Mouse (Mus musculus) hindbrain, postnatal 0 days (tissue): ENCODE data around the gene Bpifb1. TPM values are rescaled to one million over a fixed set of nuclear protein-coding genes. Genes with fewer than 3 reads are reported as not detected.
A peak's percentile ranks its signal among the peaks of the same experiment; 100 is the strongest.
"Not testable (repeated sequence)": the region's sequence is repeated elsewhere in the genome, so short reads cannot be mapped to it uniquely, and the experiment has no call there.

Experiments used
- ATAC-seq: fragments of 200-750 bp; cut with Nextera tagmentation; 2 replicates; pipeline ENCODE4 v1.8.0; 2017; ENCODE audit warnings: mild to moderate bottlenecking, moderate TSS enrichment, moderate library complexity
- DNase-seq: peaks from one replicate; pipeline ENCODE4 v3.0.0-alpha.2; 2015; ENCODE audit warnings: low spot score
- H3K27ac ChIP-seq: fragments of 300-500 bp; sonication (generic); 2 replicates; pipeline ENCODE4 v1.5.1; 2014; ENCODE audit warnings: mild to moderate bottlenecking
- H3K27me3 ChIP-seq: fragments of 300-500 bp; sonication (generic); 2 replicates; pipeline ENCODE4 v1.6.1; 2014; ENCODE audit warnings: low read length, mixed read lengths; ENCODE audit not compliant: insufficient read depth
- H3K36me3 ChIP-seq: fragments of 300-500 bp; sonication (generic); 2 replicates; pipeline ENCODE4 v1.6.1; 2014; ENCODE audit warnings: low read length, mixed read lengths; ENCODE audit not compliant: insufficient read depth
- H3K4me1 ChIP-seq: fragments of 300-500 bp; sonication (generic); 2 replicates; pipeline ENCODE4 v1.6.1; 2014; ENCODE audit warnings: antibody characterized with exemption, low read length, mixed read lengths; ENCODE audit not compliant: insufficient read depth
- H3K4me2 ChIP-seq: fragments of 300-500 bp; sonication (generic); 2 replicates; pipeline ENCODE4 v1.6.1; 2014; ENCODE audit warnings: low read depth, mild to moderate bottlenecking, low read length, moderate library complexity, mixed read lengths
- H3K4me3 ChIP-seq: fragments of 300-500 bp; sonication (generic); 2 replicates; pipeline ENCODE4 v1.5.1; 2014; ENCODE audit warnings: low read length
- H3K9ac ChIP-seq: fragments of 300-500 bp; sonication (generic); replicated peaks from 2 replicates; pipeline ENCODE4 v1.6.1; 2014; ENCODE audit warnings: mild to moderate bottlenecking, low read length, moderate library complexity, mixed read lengths
- H3K9me3 ChIP-seq: fragments of 300-500 bp; sonication (generic); 2 replicates; pipeline ENCODE4 v1.6.1; 2016; ENCODE audit warnings: low read length, mixed read lengths
- CTCF ChIP-seq: IDR thresholded peaks from 2 replicates; pipeline ENCODE4 v1.5.1; 2016; ENCODE audit warnings: antibody characterized with exemption, control low read depth, low read depth
- WGBS: fragments of 180-500 bp; shearing (Covaris S2); extraction: QIAGEN DNeasy Blood & Tissue Kit; methylation state at CpG from one replicate; pipeline ENCODE4 v1.1.7; 2014; 5-methylcytosine and 5-hydroxymethylcytosine counted together
- polyA plus RNA-seq: library from polyadenylated mRNA; unstranded; fragments of >200 nt; fragmentation: Nextera tagmentation; extraction: Ambion mirVana; gene quantifications from 2 replicates; pipeline ENCODE4 v1.2.1, GENCODE M21; 2015
- total RNA-seq: library from RNA; depleted of rRNA; stranded (reverse); fragments of >200 nt; gene quantifications from 2 replicates; pipeline ENCODE4 v1.2.3, GENCODE M21; 2014

The Bpifb1 gene
- total and polyA plus RNA-seq, 2 experiments from 2014 or later = 0.10 to 0.26 TPM

DNA sequence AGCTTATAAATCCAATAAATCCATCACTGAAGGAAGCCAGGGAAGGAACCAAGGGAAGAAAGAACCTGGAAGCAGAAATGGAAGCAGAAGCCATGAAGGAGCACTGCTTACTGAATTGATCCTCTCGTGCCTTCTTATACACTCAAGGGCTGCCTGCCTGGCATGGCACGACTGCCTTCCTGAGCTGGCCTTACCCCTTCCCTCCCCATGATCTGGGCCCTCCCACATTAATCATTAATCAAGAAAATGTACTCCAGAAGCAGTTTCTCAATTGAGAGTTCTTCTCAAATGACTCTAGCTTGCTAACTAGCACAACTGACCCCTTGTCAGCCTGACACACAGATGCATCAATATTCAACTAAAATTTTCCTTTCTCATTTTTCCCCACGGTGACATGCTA lies 21.4 kb upstream of the Bpifb1 start:
- ATAC-seq = no peak
- TF ChIP-seq CTCF = no peak
- H3K27ac ChIP-seq = no peak overlapping the region
- WGBS = 56% methylated on average over 3 of the region's 3 CpGs
- no peak overlapping the region for H3K9ac ChIP-seq
- DNase-seq = no peak
- no peak overlapping the region for H3K4me3 ChIP-seq
- no peaks in the 10 kb centered on the region for H3K36me3 ChIP-seq
- no peaks in the 10 kb centered on the region for H3K4me1 ChIP-seq
- H3K9me3 ChIP-seq = no peaks in the 10 kb centered on the region
- H3K27me3 ChIP-seq = no peaks in the 10 kb centered on the region
- H3K4me2 ChIP-seq = no peak overlapping the region

DNA sequence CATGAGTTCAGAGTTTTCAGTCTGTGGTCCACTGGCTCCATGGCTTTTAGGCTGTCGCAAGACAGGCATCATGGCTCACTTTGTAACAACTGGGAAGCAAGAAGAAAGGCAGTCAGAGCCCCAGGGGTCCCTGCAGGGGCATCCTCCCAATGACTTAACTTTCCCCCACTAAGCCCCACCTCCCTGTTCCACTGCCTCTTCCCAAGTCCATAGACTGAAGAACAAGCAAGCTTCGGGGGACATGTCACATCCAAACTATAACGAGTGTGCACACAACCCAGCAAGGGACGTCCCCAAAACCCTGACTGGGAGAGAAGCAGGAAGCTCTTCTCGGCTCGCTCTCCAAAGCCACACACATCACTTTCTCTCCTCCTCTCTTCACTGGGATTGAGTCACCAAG lies 19.0 kb upstream of the Bpifb1 start:
- DNase-seq (no peak), ATAC-seq (no peak)
- H3K27me3 ChIP-seq = no peaks in the 10 kb centered on the region
- H3K9me3 ChIP-seq = no peaks in the 10 kb centered on the region
- no peak overlapping the region for H3K9ac ChIP-seq
- no peaks in the 10 kb centered on the region for H3K36me3 ChIP-seq
- H3K4me1 ChIP-seq = no peaks in the 10 kb centered on the region
- 69% methylated on average over 6 of the region's 6 CpGs for WGBS
- H3K27ac ChIP-seq = no peak overlapping the region
- H3K4me2 ChIP-seq = no peak overlapping the region
- no peak overlapping the region for H3K4me3 ChIP-seq
- no peak for TF ChIP-seq CTCF

DNA sequence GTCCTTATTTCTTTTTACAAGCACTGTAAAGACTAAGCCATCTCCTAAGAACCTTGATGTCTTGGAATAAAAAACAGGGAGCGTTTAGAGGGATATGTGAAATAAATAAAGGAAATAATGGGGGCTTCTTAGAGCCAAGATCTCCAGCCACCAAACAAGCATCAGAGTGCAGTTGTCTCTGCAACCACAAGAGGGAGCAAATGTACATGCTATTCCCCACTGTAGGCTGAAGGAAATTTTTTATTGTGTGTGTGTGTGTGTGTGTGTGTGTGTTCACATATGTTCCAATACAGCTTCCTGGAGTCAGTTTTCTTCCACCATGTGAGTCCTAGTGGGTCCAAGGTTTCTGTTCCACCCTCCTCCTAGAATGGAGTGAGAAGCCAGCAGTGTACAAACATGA lies 17.3 kb upstream of the Bpifb1 start:
- no peaks in the 10 kb centered on the region for H3K4me1 ChIP-seq
- no peak overlapping the region for H3K27ac ChIP-seq
- no peaks in the 10 kb centered on the region for H3K9me3 ChIP-seq
- 56% methylated on average over 1 of the region's 1 CpGs for WGBS
- H3K4me3 ChIP-seq = no peak overlapping the region
- no peak overlapping the region for H3K9ac ChIP-seq
- ATAC-seq (no peak), DNase-seq (peak; percentile 77)
- no peak overlapping the region for H3K4me2 ChIP-seq
- no peaks in the 10 kb centered on the region for H3K36me3 ChIP-seq
- no peaks in the 10 kb centered on the region for H3K27me3 ChIP-seq
- peak; percentile 85 for TF ChIP-seq CTCF

DNA sequence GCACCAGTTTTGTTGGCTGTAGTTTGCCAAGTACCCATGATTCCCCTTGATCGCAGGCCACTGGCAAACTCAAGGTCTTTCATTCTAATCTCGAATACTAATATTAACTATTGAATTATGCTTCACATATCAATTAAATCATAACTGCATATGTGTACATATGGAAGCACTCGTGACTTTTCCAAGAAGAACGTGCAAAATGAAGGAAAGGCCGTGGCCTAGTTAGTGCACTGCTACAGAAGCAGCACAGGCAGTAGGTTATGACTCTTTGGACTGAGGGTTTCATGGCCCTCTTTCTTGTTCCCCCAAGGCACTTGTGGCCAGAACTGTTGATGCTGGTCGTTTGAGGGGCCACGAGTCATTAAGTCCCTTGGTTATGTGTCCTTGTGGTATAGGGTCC lies 8.7 kb upstream of the Bpifb1 start:
- H3K4me1 ChIP-seq, ATAC-seq, H3K27me3 ChIP-seq, H3K4me2 ChIP-seq, H3K9ac ChIP-seq, H3K4me3 ChIP-seq, H3K9me3 ChIP-seq, H3K27ac ChIP-seq, DNase-seq, H3K36me3 ChIP-seq: not testable (repeated sequence)
- 86% methylated on average over 7 of the region's 7 CpGs for WGBS

DNA sequence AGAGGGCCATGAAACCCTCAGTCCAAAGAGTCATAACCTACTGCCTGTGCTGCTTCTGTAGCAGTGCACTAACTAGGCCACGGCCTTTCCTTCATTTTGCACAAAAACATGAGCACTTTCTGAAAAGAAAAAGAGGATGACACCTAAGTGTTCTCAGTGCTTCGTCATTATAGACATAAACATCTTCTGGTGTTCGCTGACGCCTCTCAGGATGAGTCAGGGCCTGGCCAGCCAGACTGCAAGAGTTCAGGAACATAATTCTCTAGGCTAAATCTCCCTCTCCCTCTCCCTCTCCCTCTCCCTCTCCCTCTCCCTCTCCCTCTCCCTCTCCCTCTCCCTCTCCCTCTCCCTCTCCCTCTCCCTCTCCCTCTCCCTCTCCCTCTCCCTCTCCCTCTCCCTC lies 7.6 kb upstream of the Bpifb1 start:
- H3K9ac ChIP-seq, DNase-seq: not testable (repeated sequence)
- WGBS = 86% methylated on average over 4 of the region's 4 CpGs

DNA sequence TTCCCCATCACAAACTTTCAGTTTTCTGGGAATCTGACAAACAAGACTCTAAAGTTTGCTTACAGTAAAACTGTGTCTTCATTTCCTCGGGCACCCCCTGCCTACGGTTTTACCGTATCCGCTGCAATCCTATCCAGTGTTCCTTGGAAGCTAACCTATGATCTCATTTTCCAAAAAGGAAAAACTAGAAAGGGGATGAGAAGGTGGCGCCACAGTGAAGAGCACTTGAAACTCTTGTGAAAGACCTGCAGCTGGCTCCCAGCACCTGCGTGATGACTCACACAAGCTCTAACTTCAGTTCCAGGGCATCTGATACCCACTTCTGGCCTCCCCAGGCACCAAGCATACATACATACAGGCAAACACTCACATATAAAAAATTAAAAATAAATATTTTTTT lies 5.3 kb upstream of the Bpifb1 start:
- 87% methylated on average over 6 of the region's 6 CpGs for WGBS
- TF ChIP-seq CTCF = no peak

More for the DNA sequence above, 7.6 kb upstream of the Bpifb1 start:
- not testable (repeated sequence) for H3K9me3 ChIP-seq, H3K4me2 ChIP-seq, H3K4me1 ChIP-seq, H3K27ac ChIP-seq, H3K4me3 ChIP-seq, H3K36me3 ChIP-seq, H3K27me3 ChIP-seq, ATAC-seq

DNA sequence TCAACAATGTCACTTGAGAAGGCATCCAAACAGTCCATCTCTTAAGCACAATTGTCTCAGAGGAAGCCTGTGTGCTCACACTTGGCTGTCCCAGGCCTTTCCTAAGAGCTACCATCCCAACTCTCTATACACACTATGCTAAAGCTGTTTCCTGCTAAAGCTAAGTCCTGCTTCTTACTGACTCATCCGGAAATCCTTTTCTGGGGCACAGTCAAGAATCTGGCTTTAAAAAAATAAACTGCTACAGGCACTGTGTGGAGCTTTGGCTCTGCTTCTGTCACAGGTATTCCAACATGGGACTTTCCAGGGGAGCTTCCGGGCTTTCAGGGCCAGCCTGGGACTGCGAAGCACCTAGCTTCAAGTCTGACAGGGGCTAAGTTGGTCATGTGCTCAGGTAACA lies 4.9 kb upstream of the Bpifb1 start:
- DNase-seq (no peak), ATAC-seq (no peak)
- Histone ChIP-seq H3K4me1 (no peaks in the 10 kb centered on the region), H3K9ac (no peak overlapping the region), H3K4me2 (no peak overlapping the region), H3K27me3 (no peaks in the 10 kb centered on the region), H3K4me3 (no peak overlapping the region), H3K36me3 (no peaks in the 10 kb centered on the region), H3K27ac (no peak overlapping the region), H3K9me3 (no peaks in the 10 kb centered on the region)
- WGBS = 91% methylated on average over 3 of the region's 3 CpGs
- no peak for TF ChIP-seq CTCF

More for the DNA sequence above, 5.3 kb upstream of the Bpifb1 start:
- no peak overlapping the region for H3K4me3 ChIP-seq
- H3K9ac ChIP-seq = no peak overlapping the region
- H3K4me1 ChIP-seq = no peaks in the 10 kb centered on the region
- no peak overlapping the region for H3K4me2 ChIP-seq
- ATAC-seq (no peak), DNase-seq (no peak)
- no peaks in the 10 kb centered on the region for H3K27me3 ChIP-seq
- no peak overlapping the region; the same call in 1 of the 2 replicates for H3K27ac ChIP-seq
- H3K36me3 ChIP-seq = no peaks in the 10 kb centered on the region
- H3K9me3 ChIP-seq = no peaks in the 10 kb centered on the region

DNA sequence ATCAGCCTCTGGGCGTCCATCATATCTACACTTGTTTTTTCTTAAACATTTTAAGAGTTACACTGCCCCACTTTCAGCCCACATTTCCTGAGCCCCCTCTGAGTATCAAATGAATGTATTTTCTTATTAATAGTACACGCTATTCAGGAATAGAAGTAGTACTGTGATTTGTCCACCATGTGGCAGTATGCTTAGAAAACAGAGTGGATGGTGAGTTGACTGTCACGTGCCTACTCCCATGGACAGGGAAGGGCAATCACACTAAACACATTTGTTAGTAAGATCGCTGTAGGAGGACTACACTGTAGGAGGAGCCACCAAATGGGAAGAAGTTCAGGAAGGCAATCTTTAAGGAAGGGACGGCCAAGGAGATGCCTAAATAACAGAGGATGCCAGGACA lies 3.1 kb upstream of the Bpifb1 start:
- H3K9ac ChIP-seq = no peak overlapping the region
- H3K27ac ChIP-seq = no peak overlapping the region
- WGBS = 47% methylated on average over 5 of the region's 5 CpGs
- H3K9me3 ChIP-seq = no peaks in the 10 kb centered on the region
- H3K4me2 ChIP-seq = no peak overlapping the region
- H3K4me3 ChIP-seq = no peak overlapping the region
- peak; percentile 51 for TF ChIP-seq CTCF
- DNase-seq (peak; percentile 27), ATAC-seq (no peak)
- no peaks in the 10 kb centered on the region for H3K27me3 ChIP-seq
- H3K36me3 ChIP-seq = no peaks in the 10 kb centered on the region
- H3K4me1 ChIP-seq = no peaks in the 10 kb centered on the region
